Mouse (Mus musculus): ENCODE measurements around the gene Etv5.

- TF ChIP-seq CTCF (IDR thresholded peaks at IDR 0.05; ENCODE audit: extremely low read depth, insufficient read depth, low read length), result no peak
- TF ChIP-seq POLR2A (IDR thresholded peaks at IDR 0.05; ENCODE audit: extremely low read depth, insufficient read depth, low read length), result no peak
Measured at GRCm38 (mm10) chr16:22402600-22402999, 36.9 kb downstream of the Etv5 start.
